Mouse (Mus musculus): ENCODE results near the gene Kcnj12.

Gene Kcnj12

GRCm38 (mm10) chr11:61024996-61025395 is 2.6 kb downstream of the Kcnj12 start:
- DNase-seq (ENCODE audit: low spot score in 2 of 2), result peak in 1 of 2 experiments; percentile 20

DNA sequence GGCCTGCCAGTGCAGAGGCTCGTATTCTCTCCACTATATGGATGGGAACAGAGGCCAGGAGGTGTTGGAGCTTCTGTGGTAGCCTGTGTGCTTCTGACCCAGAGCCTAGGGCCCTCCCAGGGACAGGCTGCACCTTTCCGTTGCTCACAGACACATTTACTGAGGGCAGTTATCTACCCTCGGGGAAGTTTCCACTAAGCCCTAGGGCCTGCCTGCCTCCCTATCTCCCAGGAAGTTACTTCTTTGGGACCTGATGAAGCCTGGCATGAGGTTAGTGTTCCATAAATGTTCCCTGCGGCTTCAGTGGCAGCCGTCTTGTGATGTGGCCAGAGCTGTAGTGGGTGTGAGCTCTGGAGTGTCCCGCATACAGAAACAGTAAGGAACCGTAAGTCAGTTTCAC is 3.2 kb downstream of the Kcnj12 start:
- DNase-seq (ENCODE audit: low spot score in 2 of 2), result peak; percentile 50

GRCm38 (mm10) chr11:61026381-61026780 is 4.0 kb downstream of the Kcnj12 start:
- DNase-seq (ENCODE audit: low spot score in 2 of 2), result no peak

DNA sequence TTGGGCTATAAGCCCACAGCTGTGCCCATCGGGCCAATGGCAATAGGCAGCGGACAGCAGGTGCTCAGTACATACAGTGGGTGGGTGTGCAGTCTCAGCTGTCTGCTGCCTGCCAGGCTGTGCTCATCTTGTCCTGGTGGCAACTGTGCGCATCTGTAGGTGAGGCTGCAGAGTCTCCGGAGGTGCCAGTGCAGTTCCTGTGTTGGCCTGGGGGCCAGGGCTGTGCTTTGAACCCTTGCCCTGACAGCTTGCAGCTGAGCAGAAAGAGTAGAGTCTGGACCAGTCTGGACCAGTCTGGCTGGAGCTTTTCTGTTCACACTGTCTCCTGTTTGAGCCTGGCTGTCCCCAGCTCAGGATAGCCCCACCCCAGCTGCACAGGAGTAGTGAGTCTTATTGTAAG is 4.8 kb downstream of the Kcnj12 start:
- DNase-seq (ENCODE audit: low spot score in 2 of 2), result no peak

DNA sequence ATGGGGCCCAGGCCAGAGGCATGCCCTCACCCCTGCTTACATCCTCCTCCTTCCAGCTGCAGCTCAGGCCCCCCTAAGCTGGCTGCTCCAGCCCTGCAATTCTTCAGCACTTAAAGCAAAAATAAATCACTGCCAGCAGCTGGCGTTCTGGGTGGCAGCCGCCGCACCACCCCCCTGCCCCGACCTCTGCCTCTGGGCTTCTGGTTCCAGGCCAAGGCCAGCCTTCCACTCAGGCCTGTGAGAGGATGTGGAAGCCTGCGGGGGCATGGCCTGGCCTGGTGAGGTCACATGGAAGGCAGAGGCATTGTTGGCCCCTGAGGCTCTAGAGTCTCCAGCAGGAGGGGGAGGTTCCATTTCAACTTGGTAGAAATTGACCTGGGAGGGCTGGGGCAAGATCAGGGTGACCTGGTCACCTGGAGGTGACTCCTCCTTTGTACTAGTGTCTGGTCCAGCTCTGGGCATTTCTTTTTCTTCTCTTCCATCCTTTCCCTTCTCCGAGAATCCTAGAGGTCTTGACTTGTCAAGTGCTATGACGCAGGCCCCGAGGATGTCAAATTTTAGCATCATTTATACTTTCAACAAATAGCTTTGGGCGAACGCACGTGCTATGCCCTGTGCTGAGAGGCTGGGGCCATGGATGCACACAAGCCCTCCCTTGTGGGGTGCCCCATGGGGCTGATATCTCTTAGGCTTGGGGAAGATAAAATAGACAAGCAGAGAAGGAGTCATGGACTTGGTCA is 6.0 kb downstream of the Kcnj12 start:
- peak in 1 of 2 experiments; percentile 43 for DNase-seq (ENCODE audit: low spot score in 2 of 2)

DNA sequence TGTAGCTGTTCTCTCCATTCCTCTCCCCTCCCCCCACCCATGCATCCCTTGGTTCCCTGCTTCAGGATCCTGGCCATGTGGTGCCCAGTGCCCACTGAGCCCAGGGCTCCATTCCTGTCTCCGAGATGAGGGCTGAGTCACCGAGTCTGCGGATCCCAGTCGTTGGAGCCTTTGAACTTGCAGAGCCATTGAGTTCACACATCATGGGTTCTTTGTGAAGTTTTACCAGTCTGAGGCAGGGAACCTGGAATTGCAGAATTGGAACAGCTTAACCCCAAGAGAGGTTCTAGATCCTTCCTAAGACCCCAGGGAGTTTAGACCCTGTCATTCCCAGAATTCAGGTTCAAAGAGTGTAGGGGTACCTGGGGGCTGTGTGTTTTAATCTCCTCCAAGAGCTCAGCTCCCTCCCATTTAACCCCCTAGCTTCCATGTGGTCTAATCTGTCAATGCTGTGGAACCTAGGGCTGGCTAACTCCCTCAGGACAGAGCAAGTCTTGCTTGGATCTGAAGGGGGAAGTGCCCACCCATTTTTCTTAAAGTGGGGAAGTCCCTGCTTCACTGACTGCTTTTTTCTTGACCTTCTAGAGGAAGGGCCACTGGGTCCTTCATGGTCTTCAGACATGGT is 6.9 kb downstream of the Kcnj12 start:
- no peak for DNase-seq (ENCODE audit: low spot score in 2 of 2)

DNA sequence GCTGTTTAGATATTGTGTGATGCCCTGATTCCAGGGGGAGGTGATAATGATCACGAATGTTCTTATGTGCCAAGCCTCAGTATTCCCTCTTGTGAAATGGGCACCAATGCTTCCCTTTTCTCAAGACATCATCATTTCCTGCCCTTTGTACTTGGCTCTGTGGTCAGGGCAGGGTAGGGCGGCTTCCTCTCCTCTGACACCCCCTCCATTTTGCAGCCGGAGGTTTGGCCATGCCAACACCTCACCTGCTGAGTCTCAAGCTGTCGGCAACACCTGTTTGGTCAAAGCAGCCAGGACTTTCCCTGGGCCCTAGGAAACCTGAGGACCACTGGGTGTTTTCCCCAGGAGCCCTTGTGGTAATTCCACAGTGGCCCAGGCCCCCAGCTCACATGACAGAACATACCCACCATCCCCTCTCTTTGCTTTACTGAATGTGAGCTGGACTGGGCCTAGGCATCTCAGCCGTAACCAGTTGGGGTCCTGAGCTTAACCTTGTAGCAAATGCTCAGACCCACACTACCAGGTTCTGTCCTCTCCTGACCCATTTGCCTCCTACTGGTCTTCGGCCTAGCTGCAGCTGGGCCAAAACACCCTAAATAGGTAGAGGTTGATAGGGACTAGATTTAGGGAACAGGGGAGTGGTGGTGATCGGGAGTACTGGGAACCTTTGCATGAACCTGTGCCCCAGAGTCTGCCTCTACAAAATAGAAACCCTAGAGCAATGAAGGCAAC is 7.7 kb downstream of the Kcnj12 start:
- no peak for DNase-seq (ENCODE audit: low spot score in 2 of 2)

DNA sequence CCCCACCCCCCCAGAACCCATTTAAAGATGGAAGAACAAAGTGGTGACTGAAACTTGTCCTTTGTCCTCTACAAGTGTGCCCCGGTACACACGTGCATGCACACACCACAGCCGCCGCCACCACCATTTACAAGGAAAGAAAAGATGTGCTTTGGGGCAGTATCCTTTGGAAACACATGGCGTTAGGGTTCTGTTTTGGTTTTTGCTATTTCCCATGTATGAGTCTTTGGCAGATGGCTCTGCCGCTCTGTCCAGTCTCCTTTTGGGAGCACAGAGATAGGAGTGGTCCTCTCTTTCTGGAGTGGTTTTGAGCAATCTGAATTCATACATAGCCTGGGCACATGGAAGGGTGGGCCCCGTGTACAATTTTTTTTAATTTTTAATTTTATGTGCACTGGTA is 8.8 kb downstream of the Kcnj12 start:
- DNase-seq (ENCODE audit: low spot score in 2 of 2), result no peak

GRCm38 (mm10) chr11:61031658-61032445 is 9.5 kb downstream of the Kcnj12 start:
- no peak for DNase-seq (ENCODE audit: low spot score in 2 of 2)

- DNase-seq (ENCODE audit: low spot score in 2 of 2), result no peak
Measured at GRCm38 (mm10) chr11:61032481-61032880, 10.1 kb downstream of the Kcnj12 start.

DNA sequence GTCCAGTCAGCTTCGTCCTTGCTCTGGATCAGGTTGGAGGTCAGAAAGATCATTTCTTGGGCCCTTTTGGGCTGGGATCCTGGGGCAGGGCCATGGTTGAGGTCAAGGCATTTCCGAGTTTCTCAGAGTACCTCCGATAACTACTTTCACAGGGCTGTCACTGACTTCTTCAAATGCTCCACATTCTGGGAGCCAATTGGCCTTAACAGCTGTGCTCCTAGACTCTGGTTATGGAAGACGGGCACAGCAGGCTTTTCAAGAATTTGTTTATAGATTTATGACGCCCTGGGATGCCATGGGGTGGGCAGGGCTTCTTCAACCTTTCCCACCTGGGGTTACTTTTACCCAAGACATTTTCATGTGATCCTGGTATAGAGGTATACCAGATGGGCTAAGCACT is 10.8 kb downstream of the Kcnj12 start:
- no peak for DNase-seq (ENCODE audit: low spot score in 2 of 2)

DNA sequence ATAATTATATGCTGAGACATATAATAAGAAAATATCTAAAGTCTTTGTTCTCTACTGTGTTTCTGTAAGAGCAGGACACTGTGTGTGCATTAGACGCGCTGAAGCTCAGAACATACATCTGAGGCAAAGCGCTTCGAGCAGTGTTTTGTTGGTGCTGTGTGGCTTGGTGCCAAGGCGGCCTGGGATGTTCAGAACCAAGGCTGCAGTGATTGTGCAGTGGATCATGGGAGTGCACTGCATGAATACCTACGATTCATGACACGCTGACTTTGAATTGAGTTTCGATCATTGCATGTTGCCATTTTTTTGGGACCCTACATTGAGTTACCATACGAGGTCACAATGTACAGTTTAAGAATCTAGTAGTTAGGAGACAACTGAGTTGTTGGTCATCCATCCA is 14.3 kb downstream of the Kcnj12 start:
- no peak for DNase-seq (ENCODE audit: low spot score in 2 of 2)

DNA sequence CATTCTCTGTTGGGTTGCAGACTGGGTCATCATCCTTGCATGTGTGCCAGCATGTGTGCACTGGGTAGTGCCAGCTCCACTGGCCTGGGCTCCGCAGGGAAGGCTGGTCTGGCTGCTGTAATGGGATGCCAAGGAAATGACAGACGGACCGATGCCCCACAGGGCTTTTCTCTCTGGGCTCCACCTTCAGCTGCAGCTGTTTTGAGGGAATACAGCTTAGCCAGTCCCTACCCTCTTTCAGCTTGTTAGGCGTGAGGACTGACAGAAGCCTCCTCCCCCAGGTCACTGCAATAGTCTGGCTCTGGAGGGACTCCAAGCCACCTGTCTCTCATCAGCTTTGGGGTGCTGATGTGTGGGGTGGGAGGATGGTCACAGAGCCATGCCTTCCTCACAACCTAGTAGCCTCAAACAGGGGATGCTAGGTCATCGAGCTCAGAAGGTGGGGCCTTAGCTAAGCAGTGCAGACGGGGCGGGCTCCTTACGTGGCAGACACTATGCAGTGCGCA is 16.0 kb downstream of the Kcnj12 start:
- peak; percentile 29 to 34 for DNase-seq (ENCODE audit: low spot score in 2 of 2)

DNA sequence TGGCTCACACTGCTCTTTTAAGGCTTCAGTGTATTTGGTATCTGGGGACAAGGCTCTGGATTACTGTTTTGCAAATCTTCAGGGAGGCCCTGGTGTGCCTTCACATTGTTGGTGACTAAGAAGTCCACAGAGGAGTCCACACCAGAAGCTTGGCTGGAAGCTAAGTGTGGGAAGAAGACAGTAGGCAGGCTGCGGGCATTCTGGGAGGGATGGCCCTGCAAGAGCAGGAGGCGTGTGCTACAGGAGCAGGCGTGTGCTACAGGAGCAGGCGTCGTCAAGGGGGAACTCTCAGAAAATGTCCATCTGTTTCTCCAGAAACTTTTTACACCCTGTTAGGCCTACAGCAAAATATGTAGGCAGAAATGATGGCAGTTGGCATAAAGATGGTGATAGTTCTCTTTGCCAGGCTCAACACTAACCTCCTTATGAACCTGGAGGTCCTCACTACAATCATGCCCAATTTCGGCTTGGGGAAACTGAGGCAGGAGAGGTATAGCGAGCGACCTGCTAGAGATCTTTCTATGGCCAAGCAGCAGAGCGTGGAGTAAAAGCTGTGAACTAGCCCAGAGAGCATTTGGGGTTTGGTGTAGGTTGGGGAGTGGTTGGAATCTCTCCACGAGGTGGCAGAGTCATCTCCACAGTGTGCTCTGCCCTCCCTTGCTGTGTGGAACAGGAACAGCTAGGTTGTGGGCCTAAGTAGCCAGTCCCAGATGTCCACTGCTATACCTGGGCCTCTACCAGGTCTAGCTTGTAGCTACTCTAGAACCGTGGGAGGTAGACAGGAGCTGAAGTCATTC is 18.7 kb downstream of the Kcnj12 start:
- DNase-seq (ENCODE audit: low spot score in 2 of 2), result no peak

GRCm38 (mm10) chr11:61042593-61042992 is 20.2 kb downstream of the Kcnj12 start:
- no peak for DNase-seq (ENCODE audit: low spot score in 2 of 2)

DNA sequence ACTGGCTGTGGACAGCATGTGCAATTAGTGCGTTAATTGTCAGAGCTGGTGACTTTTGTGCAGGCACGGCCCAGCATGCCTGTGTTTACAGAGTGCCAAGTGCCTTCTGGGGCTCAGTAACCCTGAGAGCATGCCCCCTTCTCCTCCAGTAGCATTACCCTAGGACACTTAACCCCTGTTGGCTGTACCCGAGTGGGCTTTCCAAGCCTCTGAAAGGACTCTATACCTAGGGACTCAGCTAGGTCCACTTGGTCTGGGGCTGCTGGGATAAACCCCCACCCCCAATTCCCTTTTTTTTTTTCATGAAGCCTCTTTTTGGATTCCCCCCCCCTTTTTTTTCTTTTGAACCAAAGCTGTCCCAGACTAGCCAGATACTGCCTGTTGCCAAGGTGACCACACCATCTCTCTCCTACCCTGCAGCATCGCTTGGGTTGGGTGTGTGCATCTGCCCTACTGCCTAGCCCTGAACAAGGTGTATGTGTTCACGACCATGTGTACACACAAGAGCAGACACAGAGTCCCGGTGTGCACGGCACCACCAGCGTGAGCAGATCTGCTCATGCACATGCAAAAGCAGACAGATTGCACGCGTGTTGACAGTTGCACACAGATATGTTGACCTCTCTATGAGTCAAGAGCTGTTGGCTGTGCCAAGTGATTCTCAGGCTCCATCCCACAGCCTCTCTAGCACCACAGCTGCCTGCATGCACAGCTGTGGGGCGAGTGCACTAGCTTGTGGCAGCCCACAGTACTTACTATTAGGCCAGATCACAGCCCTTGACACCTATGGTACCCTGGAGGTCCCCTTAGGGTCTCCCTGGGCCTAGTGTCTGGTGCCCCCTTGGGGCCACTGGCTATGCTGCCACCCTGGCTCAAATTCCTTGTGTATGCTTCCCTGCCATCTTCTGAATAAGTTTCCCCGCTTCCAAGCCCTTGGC is 21.0 kb downstream of the Kcnj12 start:
- DNase-seq (ENCODE audit: low spot score in 2 of 2), result no peak

DNA sequence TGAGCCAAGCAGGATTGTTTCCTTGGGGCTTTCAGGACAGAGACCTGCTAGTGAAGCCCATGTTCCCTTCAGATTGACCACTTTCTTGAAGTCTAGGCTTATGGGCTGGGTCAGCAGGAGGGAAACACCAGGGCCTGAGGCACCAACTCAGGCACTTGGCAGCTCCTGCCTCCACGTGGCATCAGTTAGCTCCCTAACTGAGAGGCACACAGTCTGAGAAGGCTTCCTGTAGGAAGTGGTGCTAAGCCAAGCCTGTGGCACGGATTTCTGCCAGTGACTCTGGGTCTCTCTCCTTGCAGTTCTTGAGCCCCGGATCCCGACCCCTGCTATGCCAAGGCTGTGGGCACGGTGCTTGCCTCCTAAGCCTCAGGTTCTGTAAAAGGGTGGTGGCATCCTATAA is 22.4 kb downstream of the Kcnj12 start:
- DNase-seq (ENCODE audit: low spot score in 2 of 2), result no peak

GRCm38 (mm10) chr11:61047441-61047840 is 25.1 kb downstream of the Kcnj12 start:
- no peak for DNase-seq (ENCODE audit: low spot score in 2 of 2)

DNA sequence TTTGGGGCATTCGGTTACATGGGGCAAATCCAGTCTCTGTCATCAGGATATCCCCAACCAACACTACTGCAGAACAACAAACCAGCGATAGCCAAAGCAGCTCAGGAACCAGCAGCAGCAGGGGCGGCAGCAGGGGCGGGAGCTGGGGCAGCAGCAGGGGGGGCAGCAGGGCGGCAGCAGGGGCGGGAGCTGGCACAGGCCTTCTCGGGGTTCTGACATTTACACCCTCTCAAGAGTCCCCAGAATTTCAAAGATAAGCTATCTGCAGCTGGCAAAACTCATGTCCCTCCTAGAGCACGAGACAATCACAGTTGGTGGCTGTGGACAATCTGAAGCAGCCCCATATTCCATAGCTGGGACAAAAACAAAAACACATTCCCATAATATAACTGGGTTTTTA is 28.8 kb downstream of the Kcnj12 start:
- no peak for DNase-seq (ENCODE audit: low spot score in 2 of 2)

GRCm38 (mm10) chr11:61056871-61057270 is 34.5 kb downstream of the Kcnj12 start:
- DNase-seq (ENCODE audit: low spot score in 2 of 2), result no peak
